Mouse (Mus musculus): Measurements from ENCODE around the gene Gdi2. TPM values are rescaled to one million over a fixed set of nuclear protein-coding genes. Genes with fewer than 3 reads are reported as not detected.
A peak's percentile ranks its signal among the peaks of the same experiment; 100 is the strongest.
"Not testable (repeated sequence)": the region's sequence is repeated elsewhere in the genome, so short reads cannot be mapped to it uniquely, and the experiment has no call there.

Gene Gdi2
- 468 to 620 TPM (median 514 TPM) in 3 replicates for total RNA-seq (2017)

DNA sequence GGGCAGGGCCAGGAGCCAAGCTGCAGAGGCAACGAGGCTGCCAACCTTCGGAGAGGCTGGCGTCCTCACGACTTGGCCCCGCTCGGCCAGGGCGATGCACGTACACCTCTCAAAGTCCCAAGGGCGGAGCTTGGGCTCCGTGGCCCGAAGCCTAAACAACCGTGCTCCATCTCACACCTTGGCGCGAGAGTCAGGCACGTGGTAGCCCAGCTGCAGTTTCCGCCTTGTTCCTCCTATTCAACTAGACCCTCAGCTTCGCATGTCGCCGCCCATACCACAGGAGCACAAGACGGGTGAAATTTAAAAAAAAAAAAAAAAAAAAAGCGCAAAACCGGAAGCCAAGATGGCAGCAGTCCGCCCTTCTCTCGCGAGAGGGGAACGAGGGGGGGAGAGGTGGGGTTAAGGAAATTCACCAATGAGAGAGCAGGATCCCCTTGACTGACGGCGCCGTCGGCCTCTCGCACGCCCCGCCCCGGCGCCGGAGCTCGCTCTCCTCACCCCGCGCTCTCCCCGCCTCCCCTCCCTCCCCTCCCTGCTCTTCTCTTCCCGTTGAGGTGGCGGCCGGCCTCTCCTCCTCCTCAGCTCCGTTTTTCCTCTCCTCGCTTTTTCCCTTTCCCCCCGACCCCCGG lies at the start of gene Gdi2:
Gene Gdi2 (plus strand): TSS at position 470 of the 629 bp plus-strand sequence.
- ATAC-seq (replicated peaks; ENCODE audit: insufficient number of reproducible peaks, low FRiP score, low TSS enrichment, poor library complexity, severe bottlenecking), result peak; percentile 86

DNA sequence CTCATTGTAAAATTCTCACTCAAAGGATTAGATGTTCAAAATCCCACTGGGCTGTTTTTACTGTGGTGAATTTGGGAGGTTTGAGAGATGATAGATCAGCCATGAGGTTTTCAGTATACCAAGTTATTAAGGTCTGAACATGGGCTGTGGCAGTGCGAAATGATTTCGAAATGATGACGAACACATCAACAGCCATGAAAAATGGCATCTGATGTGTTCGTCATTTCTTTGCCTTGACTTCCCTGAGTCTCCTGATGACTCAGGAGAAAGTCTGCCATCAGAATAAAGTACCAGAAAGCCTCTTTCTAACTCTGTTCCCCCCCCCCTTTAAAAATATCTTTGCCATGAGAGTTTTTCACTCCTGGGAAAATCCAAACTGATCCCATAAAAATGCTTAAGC lies 42.3 kb upstream of the Gdi2 start:
- ATAC-seq (replicated peaks; ENCODE audit: insufficient number of reproducible peaks, low FRiP score, low TSS enrichment, poor library complexity, severe bottlenecking), result no peak

DNA sequence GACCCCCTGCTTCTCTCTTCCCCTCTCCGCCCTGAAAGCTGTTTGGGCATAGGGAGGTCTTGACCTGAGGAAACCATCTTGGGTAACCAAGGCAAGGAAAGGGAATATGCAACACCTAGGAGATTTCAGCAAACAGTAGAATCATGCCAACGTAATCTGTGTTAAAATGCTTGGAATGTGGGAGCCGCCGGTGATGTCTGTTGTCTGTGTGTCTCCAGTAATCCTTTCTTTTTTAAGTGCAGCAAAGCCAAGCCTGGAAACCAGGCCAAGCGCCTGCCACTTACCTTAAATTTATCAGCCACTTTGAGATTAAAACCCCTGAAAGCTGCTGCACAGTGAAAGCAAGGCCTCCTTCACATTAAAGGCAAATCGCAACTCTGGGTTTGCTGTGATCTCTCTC lies 36.8 kb upstream of the Gdi2 start:
- not testable (repeated sequence) for ATAC-seq (replicated peaks; ENCODE audit: insufficient number of reproducible peaks, low FRiP score, low TSS enrichment, poor library complexity, severe bottlenecking)

DNA sequence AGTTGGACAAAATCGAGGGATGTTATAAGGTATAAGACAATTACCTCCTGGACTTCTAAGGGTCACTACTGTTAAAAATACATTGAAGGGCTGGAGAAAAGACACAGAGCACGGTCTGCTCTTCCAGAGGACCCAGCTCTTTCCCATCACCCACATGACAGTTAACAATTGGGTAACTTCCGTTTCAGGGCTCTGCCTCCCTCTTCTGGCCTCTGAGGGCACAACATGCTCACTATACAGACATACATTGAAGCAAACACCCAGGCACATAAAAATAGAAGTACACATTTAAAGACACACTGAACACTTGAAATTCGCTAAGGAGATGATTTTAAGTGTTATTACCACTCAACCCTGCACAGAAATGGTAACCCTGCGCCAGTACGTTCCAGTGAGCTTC lies 22.5 kb upstream of the Gdi2 start:
- not testable (repeated sequence) for ATAC-seq (replicated peaks; ENCODE audit: insufficient number of reproducible peaks, low FRiP score, low TSS enrichment, poor library complexity, severe bottlenecking)

DNA sequence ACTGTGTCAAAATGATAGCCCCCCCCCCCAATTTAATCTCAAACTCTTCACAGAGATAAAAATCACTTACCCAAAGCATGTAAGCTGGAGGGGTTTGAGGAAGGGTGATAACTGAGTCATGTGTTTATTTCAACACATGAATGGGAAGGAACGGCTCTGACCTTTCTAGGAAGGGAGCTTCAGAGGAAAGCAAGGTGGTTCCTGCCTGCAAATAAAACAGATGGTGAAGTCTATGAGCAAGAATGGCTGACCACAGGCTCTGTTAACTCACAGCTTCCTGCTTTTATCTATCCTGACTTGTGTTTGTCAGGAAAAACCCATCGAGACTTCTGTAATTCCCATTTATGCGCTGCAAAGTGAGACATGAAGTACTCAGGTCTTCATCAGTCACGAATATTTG lies 18.5 kb upstream of the Gdi2 start:
- ATAC-seq (replicated peaks; ENCODE audit: insufficient number of reproducible peaks, low FRiP score, low TSS enrichment, poor library complexity, severe bottlenecking), result not testable (repeated sequence)

DNA sequence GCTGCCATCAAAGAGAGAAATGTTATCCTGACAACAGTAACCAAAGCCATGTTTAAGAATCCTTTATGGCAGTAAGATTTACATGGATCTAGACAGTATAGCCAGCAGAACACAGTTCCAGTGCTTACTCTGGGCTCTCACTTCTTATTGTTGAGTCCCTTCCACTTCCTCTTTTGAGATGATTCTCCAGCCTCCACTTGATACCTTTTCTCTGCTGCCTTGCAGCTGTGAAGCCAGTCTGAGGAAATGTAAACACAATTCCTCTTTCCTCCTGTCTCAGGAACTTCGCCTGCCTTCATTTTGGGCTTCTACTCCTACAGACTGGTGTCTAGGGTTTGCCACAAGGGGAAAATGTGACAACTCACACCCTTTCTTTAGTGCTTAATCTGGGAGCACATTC lies 17.9 kb upstream of the Gdi2 start:
- not testable (repeated sequence) for ATAC-seq (replicated peaks; ENCODE audit: insufficient number of reproducible peaks, low FRiP score, low TSS enrichment, poor library complexity, severe bottlenecking)

DNA sequence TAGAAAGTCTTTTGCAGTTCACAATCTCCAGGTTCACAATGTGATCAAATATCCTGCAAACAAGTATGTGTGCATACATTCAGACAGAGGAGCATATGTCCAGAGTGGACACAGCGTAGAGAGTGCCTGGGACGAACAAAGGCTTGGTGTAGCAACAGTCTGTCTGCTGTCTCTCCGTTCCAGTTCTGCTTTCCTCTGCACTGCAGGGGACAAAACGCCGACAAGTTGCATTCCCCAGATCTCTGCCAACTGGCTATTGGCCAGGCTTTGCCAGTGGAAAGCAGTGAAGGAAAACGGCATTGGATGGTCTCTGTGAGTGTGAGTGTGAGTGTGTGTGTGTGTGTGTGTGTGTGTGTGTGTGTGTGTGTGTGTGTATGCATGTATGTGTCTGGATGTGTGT lies 14.4 kb upstream of the Gdi2 start:
- peak; percentile 33 for ATAC-seq (replicated peaks; ENCODE audit: insufficient number of reproducible peaks, low FRiP score, low TSS enrichment, poor library complexity, severe bottlenecking)

DNA sequence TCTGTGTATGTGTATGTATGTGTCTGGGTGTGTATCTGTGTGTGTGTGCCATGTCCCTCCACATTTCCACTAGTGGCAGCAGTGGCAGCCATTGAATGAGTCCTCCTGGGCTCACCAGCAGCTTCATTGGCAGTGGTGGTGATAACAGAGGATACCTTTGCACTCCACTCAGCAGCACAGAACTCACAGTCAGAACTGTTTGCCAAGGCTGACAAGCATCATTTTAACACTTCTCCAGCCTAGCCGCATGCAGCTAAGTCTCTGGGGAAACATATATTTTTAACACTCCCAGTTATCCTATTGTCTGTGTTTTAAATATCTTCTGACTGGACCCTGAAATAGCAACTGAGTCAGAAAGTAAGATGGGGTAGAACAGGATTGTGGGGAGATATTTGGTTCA lies 13.9 kb upstream of the Gdi2 start:
- ATAC-seq (replicated peaks; ENCODE audit: insufficient number of reproducible peaks, low FRiP score, low TSS enrichment, poor library complexity, severe bottlenecking), result no peak

DNA sequence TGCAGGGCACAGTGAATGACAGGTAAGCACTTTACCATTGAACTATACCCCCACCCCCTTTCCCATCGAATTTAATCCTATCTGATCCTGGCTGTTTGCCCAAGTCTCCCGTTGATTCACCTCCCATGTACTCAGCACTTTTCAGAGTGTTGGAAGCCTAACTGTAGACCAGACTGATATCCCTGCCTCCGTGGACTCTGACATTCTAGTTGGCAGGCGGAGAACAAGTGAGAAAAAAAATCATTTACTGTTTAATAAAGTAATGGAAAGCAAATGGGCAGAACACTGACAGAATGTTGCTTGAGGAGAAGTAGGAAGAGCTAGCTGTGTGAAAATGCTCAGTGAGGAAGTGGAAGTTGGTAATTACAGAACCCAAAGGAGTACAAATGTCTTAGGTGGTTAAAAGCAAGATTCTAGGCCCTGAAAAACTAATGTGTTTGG lies 12.2 kb upstream of the Gdi2 start:
- peak; percentile 18; the same call in 1 of the 2 replicates for ATAC-seq (replicated peaks; ENCODE audit: insufficient number of reproducible peaks, low FRiP score, low TSS enrichment, poor library complexity, severe bottlenecking)

DNA sequence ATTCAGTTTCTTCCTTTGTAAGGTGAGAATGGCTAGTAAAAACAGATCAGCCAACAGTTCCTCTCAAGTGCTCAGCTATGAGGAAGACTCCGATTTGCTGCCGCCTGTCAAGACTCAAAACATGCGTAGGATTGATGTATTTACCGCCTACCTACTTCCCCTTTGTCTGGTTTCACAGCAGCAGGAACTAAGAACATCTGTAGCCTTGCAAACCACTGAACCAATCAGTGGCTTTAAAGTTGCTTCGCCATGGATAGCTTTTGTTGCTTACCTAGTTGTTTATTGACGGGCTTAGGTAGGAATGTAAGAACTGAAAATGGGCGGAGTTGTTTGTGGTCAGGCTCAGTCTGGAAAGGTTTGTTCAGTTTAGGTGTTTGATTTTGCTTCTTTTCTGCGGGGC lies 11.5 kb upstream of the Gdi2 start:
- ATAC-seq (replicated peaks; ENCODE audit: insufficient number of reproducible peaks, low FRiP score, low TSS enrichment, poor library complexity, severe bottlenecking), result peak; percentile 95

DNA sequence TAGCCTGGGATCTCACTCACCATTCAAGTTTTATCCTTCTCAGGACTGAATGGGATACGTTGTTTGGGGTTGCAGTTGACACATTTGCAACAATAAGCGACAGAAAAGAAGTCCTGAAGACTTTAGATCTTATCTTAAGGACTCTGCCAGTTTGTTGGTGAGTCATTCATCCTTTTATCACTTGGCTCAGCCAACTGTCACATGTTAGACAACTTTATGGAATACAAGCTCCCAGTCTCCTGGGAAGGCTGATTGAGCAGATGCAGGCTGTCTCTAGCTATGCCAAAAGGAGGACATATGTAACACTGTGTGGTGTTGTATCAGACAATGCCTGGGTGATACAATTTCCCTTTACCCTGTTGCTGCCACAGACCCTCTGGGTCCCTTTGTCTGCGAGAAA lies 7.4 kb upstream of the Gdi2 start:
- ATAC-seq (replicated peaks; ENCODE audit: insufficient number of reproducible peaks, low FRiP score, low TSS enrichment, poor library complexity, severe bottlenecking), result no peak

DNA sequence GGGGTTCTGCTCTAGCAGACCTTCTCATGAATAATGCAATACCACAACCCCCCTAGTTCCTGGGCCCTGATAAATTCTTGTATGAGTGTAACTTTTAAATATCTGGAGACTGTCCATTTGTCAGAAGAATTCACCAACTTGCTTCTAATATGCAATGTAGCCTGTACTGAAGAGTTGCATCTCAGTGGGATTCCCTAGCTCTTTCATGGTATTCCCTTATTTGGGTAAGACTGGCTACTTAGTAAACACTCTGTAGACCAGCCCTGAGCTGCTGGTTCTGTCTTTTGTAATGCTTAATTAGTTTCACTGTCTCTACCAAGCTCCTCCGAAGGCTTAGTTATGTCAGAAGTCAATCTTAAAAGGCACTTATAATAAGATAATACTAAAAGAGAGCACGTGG lies 6.7 kb upstream of the Gdi2 start:
- ATAC-seq (replicated peaks; ENCODE audit: insufficient number of reproducible peaks, low FRiP score, low TSS enrichment, poor library complexity, severe bottlenecking), result not testable (repeated sequence)

DNA sequence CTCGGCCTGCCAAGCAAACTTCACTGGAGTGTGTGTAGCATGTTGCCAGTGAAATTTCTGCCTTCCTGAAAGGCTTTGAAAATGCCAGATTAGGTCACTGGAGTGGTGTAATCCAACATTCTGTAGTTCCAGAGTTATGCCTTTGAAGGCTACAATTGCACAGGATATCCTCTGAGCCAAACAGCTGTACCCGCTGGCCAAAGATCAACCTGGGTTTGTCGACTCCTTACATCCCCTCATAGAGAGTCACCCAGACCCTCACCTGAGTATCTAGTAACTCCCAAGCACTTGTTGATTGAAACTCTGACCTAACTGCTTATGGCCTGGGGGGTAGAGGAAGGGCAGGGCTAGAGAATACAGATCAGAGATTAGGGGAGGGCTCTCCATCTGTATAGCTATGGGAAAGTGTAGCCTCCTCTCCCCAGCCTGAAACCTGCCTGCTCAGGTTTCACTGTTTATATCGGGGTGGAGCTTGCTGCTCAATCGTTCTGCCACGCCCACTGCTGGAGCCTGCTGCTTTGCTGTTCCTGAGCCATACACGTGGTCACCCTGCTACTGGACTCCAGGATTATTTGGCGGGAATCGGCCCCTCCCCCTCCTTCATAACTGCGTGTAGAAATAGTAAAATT lies 6.1 kb upstream of the Gdi2 start:
- no peak for ATAC-seq (replicated peaks; ENCODE audit: insufficient number of reproducible peaks, low FRiP score, low TSS enrichment, poor library complexity, severe bottlenecking)

DNA sequence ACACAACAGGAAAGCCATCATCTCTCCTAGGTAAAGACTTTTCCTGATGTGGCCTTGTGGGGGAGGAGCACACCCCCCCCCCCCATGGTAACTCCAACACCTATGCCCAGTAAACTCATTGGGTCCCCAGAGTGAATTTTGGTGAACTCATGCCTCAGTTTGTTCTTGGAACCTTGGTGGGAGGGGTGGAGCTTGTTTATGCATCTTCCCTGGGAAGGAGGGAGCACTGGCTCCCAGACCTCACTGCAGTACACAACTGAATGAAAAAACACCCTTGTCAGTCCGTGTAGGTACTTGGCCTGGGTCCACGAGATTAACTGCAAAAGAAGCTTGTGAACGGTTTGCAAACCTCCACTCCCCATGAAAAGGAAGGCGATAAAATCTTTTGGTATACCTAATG lies 5.4 kb upstream of the Gdi2 start:
- no peak for ATAC-seq (replicated peaks; ENCODE audit: insufficient number of reproducible peaks, low FRiP score, low TSS enrichment, poor library complexity, severe bottlenecking)

DNA sequence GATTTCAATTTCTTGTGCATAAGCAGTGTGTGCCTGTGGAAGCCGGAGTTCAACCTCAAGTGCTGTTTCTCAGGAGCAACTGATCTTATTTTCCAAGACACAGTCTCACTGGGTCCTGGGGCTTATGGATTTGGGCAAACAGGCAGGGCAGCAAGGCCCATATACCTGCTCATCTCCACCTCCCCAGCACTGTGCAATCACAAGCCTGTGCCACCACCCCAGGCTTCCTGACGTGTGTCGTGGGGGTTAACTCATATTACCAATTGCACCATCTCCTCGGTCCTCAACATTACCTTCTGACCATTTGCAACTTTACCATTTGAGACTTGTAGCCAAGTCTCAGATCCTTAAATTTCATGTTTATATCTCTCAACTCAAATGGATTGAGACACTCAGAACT lies 3.7 kb upstream of the Gdi2 start:
- ATAC-seq (replicated peaks; ENCODE audit: insufficient number of reproducible peaks, low FRiP score, low TSS enrichment, poor library complexity, severe bottlenecking), result no peak

DNA sequence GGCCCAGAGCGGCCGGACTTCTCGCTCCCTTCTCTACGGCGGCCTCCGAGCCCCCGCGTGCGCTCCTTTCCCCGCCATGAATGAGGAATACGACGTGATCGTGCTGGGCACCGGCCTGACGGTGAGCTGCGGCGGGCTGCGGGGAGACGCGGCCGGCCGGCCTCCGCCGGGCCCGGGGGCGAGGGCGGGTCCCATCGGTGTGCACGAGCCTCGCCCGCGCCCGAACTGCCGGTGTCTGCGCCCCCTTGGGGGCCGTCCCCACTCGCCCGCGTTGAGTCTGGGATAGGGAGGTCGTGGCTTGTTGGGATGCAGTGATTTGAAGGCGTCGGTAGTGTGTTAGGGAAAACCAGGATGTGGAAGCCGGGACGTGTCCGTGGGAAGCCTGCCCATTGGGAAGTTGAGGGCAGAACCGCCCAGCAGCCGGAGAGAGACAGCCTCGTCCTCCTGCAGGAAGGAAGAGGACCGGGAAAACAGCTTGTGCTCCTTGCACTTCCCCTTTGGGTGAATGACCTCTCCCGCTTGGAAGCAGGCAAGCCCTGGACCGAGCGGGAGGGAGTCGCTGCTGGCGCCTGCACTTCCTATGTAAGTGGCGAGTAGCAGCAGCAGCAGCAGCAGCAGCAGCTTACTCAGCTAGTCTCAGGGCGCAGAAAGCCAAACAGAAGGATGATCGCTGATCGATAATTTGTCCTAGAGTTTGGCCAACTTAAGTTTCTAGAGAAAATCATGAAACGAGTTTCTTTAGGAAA lies 533 bp downstream of the Gdi2 start:
- ATAC-seq (replicated peaks; ENCODE audit: insufficient number of reproducible peaks, low FRiP score, low TSS enrichment, poor library complexity, severe bottlenecking), result peak; percentile 32; the same call in 1 of the 2 replicates

DNA sequence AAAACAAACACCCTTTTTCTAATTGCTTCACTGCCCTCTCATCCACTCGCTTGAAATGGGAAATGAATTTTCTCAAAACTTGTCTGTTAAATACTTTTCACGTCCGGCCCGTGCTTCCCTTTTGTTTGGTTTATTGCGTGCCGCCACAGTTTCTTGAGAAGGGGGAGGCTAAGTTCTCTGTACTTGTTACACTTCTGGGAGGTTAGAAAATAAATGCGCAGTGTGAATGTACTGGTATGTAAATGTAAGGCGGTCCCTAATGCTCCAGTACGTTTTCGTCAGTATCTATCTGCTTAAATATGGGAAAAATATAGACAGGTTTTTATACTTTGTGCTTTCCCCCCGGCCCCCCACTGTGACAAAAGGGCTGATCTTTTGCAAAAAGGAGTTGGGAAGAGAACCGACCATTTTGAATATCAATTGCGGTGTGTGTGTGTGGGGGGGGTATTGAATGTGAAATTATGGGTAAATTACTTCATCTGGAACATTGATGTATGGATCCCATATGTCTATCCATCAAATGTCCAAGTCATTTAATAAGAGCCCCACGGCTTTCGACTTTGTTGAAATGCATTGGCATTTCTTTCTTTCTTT lies 1.2 kb downstream of the Gdi2 start:
- ATAC-seq (replicated peaks; ENCODE audit: insufficient number of reproducible peaks, low FRiP score, low TSS enrichment, poor library complexity, severe bottlenecking), result no peak

DNA sequence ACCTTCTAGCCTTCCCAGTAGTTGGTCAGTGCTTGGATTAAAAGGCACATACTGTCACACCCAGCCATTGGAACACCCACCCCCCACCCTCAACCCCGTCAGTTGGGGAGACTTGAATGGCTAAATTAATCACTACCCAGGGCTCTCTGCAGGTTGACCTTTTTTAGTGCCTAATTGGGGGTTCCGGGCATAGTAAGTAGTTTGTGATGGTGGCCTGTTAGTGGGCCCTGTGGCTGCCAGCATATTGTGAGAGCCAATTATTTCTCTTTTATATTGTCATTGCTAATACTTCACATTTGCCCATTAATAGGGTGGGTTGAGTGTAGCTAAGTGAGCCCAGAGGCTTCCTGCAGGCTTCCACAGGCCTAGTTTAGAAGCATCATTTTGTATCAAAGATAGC lies 2.3 kb downstream of the Gdi2 start:
- no peak for ATAC-seq (replicated peaks; ENCODE audit: insufficient number of reproducible peaks, low FRiP score, low TSS enrichment, poor library complexity, severe bottlenecking)

DNA sequence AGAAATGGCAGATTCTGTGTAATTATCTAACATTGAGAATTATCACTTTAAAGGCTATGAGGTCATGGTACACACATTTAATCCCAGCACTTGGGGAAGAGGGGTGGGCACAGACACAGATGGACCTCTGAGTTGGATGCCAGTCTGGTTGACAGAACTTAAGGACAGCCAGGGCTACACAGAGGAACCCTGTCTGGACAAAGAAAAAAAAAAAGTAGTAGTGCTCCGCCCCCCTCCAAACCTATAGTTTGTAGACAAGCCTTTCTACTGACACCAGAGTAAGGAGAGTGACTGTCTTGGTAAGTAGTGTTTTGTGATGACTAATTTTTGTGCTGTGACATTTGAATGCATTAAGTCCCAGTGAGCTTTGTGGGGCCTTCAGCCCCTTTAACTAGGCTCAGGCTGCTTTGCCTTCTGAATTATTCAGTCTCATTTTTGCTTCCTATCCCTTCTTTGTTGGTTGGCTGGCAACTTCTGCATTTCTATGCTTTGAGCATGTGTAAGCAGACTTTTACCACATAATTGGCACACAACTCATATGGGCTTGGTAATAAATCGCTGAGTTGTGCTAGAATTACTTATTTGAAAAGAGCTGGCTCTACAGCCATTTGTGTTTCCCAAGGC lies 3.4 kb downstream of the Gdi2 start:
- ATAC-seq (replicated peaks; ENCODE audit: insufficient number of reproducible peaks, low FRiP score, low TSS enrichment, poor library complexity, severe bottlenecking), result peak; percentile 44

Measured in monocyte, adult 5-6 weeks (primary cell).